In genomic region chr5:113871903-113872548, GRCm38 (mm10) we compare ENCODE assay signal across 8 mouse cellular contexts. TPM values are rescaled to one million over a fixed set of nuclear protein-coding genes. Genes with fewer than 3 reads are reported as not detected.
DNase-seq lines count a peak whose midpoint lies in the region; ATAC-seq and TF ChIP-seq lines count a peak whose summit lies in the region.

No protein-coding gene starts in this region.

- no peak overlapping the region for H3K9ac ChIP-seq in lung, embryonic 16.5 days (ENCODE audit: low read length)
- peak overlapping the region; percentile 10; the same call in 1 of the 2 replicates for H3K9ac ChIP-seq in forebrain, embryonic 11.5 days (ENCODE audit: low read length)

- H3K36me3 ChIP-seq in lung, embryonic 16.5 days (ENCODE audit: control insufficient read depth, insufficient read depth, low read length): peaks cover 9% of the 10 kb centered on the region
- peaks cover 3% of the 10 kb centered on the region; the same call in 1 of the 2 replicates for H3K36me3 ChIP-seq in forebrain, embryonic 11.5 days (ENCODE audit: control insufficient read depth, insufficient read depth, low read length)

- DNase-seq in lung, adult 2 months: no peak
- no peak for DNase-seq in forebrain, embryonic 11.5 days (ENCODE audit: low spot score)
- DNase-seq in layer of hippocampus, postnatal 36 days: peak; percentile 66 to 75
- DNase-seq in monocyte, adult 2 months (ENCODE audit: low read depth in 1 of 2, low spot score in 2 of 2): peak; percentile 14 to 52
- DNase-seq in cerebellum, adult 11-12 months: no peak
- DNase-seq in adrenal gland, postnatal 25 days: no peak

- H3K4me2 ChIP-seq in lung, embryonic 16.5 days (ENCODE audit: low read depth, low read length): no peak overlapping the region
- H3K4me2 ChIP-seq in forebrain, embryonic 11.5 days (ENCODE audit: low read depth, low read length, severe bottlenecking): no peak overlapping the region

- no peak for ATAC-seq in lung, embryonic 16.5 days (ENCODE audit: low read depth)
- no peak for ATAC-seq in forebrain, embryonic 11.5 days (replicated peaks; ENCODE audit: low FRiP score)
- no peak for ATAC-seq in cerebellum, adult (ENCODE audit: insufficient number of reproducible peaks, low FRiP score, low TSS enrichment)

- H3K27ac ChIP-seq in lung, embryonic 16.5 days (ENCODE audit: low read length): peak overlapping the region; percentile 53
- peak overlapping the region; percentile 99 for H3K27ac ChIP-seq in forebrain, embryonic 11.5 days (ENCODE audit: low read depth, low read length)

- no peaks in the 10 kb centered on the region for H3K9me3 ChIP-seq in lung, embryonic 16.5 days (ENCODE audit: control insufficient read depth, low read length)
- no peaks in the 10 kb centered on the region for H3K9me3 ChIP-seq in forebrain, embryonic 11.5 days (ENCODE audit: control insufficient read depth, low read length)

- no peak for TF ChIP-seq POLR2A in lung, adult 2 months (IDR thresholded peaks at IDR 0.05; ENCODE audit: borderline replicate concordance, extremely low read depth, low read depth, low read length)

- no peak for TF ChIP-seq CTCF in lung, adult 2 months (IDR thresholded peaks at IDR 0.05; ENCODE audit: insufficient read depth, low read length)

- no peak overlapping the region for H3K4me3 ChIP-seq in lung, embryonic 16.5 days (ENCODE audit: low read length)
- H3K4me3 ChIP-seq in lung, adult 2 months (replicated peaks; ENCODE audit: extremely low read depth, low read depth, low read length): no peak overlapping the region
- H3K4me3 ChIP-seq in forebrain, embryonic 11.5 days (ENCODE audit: low read depth, low read length): no peak overlapping the region

- 69% methylated on average over 7 of the region's 7 CpGs for WGBS in lung, embryonic 16.5 days
- WGBS in lung, adult 2 months: 67% methylated on average over 7 of the region's 7 CpGs
- WGBS in forebrain, embryonic 11.5 days: 80% methylated on average over 7 of the region's 7 CpGs

- H3K4me1 ChIP-seq in lung, embryonic 16.5 days (replicated peaks; ENCODE audit: control insufficient read depth, insufficient read depth, low read length): peaks cover 57% of the 10 kb centered on the region
- H3K4me1 ChIP-seq in lung, adult 2 months (ENCODE audit: control insufficient read depth, insufficient read depth, low read length): peaks cover 49% of the 10 kb centered on the region
- H3K4me1 ChIP-seq in forebrain, embryonic 11.5 days (replicated peaks; ENCODE audit: control insufficient read depth, insufficient read depth, low read length): peaks cover 48% of the 10 kb centered on the region

- H3K27me3 ChIP-seq in lung, embryonic 16.5 days (ENCODE audit: control insufficient read depth, insufficient read depth, low read depth, low read length): no peaks in the 10 kb centered on the region
- H3K27me3 ChIP-seq in forebrain, embryonic 11.5 days (ENCODE audit: control insufficient read depth, insufficient read depth, low read length): no peaks in the 10 kb centered on the region

RNA-seq across cellular contexts. Expression of gene Coro1c, which starts 36.5 kb away (rescaled TPM):
- polyA plus RNA-seq in lung, embryonic 16.5 days (2015; fragmentation: Nextera tagmentation; extraction: Ambion mirVana): 131 and 138 TPM in 2 replicates
- polyA plus RNA-seq in lung, adult 2 months (2012; rRNA removed): 86.7 and 104 TPM in 2 replicates
- polyA plus RNA-seq in forebrain, embryonic 11.5 days (2014; fragmentation: Nextera tagmentation; extraction: Ambion mirVana): 231 and 246 TPM in 2 replicates
- total RNA-seq in layer of hippocampus, postnatal 36 days (2021): 10 to 100 TPM; 86.9 to 99.4 TPM
- 43.3 and 52.6 TPM in 2 replicates for total RNA-seq in adrenal gland, postnatal 25 days (2021)

RNA-seq across cellular contexts. Expression of gene Selplg, which starts 39.6 kb away (rescaled TPM):
- 7.4 and 9.5 TPM in 2 replicates for polyA plus RNA-seq in lung, embryonic 16.5 days (2015; fragmentation: Nextera tagmentation; extraction: Ambion mirVana)
- 96.6 and 100 TPM in 2 replicates for polyA plus RNA-seq in lung, adult 2 months (2012; rRNA removed)
- polyA plus RNA-seq in forebrain, embryonic 11.5 days (2014; fragmentation: Nextera tagmentation; extraction: Ambion mirVana): 0.67 and 1.4 TPM in 2 replicates
- total RNA-seq in layer of hippocampus, postnatal 36 days (2021): 10 to 100 TPM; 30.2 to 30.3 TPM
- 1.5 and 3.3 TPM in 2 replicates for total RNA-seq in adrenal gland, postnatal 25 days (2021)

Comparison
In these comparisons a context has a peak if more than half of its experiments do, and no peak if none do; other contexts are left out.
1. DNase-seq: peak in layer of hippocampus, postnatal 36 days (2 of 2) and monocyte, adult 2 months (2 of 2); none in lung, adult 2 months (single experiment), forebrain, embryonic 11.5 days (single experiment), cerebellum, adult 11-12 months (single experiment) and adrenal gland, postnatal 25 days (single experiment).